Mouse (Mus musculus) spleen, adult 12 weeks (tissue): ENCODE measurements around the gene Bbs1.
A peak's percentile ranks its signal among the peaks of the same experiment; 100 is the strongest.
"Not testable (repeated sequence)": the region's sequence is repeated elsewhere in the genome, so short reads cannot be mapped to it uniquely, and the experiment has no call there.

Source experiments
- DNase-seq: peaks from one replicate; pipeline ENCODE4 v3.0.0; 2022; ENCODE audit warnings: low spot score

Bbs1 gene

DNA sequence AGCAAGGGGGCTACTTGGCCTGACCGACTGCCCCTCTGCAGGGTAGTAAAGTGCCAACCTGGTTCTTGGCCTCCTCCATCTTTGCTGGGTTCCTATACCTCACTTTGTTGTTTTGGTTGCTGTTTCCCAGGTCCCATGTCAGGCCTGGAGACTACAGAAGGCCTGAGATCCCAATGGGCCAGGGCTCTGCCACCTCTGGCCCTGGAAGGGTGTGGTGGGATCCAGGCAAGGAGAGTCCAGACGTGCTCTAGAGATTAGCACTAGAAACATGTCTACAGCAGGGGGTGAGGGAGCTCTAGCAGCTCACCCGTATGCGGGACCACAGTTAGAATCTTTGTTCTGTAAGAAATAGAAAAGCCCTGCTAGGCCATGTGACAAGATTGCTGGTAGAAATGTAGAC, 22.5 kb downstream of the Bbs1 start:
- no peak for DNase-seq

DNA sequence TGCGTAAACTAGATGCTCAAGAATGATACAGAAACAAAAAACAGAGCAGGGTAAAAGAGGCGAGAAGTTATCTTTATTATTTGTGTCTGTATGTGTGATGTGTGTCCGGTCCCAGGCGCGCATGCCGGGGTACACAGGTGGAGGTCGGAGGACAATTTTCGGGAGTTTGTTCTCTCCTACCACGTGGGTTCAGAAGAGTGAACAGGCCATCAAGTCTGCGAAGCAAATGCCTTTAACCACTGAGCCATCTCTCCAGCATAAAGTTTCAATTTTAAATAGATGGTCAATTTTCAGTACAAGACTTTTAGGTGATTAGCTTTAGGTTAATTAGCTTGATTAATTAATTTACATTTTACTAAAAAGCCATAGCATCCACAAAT, 27.1 kb downstream of the Bbs1 start:
- no peak for DNase-seq

DNA sequence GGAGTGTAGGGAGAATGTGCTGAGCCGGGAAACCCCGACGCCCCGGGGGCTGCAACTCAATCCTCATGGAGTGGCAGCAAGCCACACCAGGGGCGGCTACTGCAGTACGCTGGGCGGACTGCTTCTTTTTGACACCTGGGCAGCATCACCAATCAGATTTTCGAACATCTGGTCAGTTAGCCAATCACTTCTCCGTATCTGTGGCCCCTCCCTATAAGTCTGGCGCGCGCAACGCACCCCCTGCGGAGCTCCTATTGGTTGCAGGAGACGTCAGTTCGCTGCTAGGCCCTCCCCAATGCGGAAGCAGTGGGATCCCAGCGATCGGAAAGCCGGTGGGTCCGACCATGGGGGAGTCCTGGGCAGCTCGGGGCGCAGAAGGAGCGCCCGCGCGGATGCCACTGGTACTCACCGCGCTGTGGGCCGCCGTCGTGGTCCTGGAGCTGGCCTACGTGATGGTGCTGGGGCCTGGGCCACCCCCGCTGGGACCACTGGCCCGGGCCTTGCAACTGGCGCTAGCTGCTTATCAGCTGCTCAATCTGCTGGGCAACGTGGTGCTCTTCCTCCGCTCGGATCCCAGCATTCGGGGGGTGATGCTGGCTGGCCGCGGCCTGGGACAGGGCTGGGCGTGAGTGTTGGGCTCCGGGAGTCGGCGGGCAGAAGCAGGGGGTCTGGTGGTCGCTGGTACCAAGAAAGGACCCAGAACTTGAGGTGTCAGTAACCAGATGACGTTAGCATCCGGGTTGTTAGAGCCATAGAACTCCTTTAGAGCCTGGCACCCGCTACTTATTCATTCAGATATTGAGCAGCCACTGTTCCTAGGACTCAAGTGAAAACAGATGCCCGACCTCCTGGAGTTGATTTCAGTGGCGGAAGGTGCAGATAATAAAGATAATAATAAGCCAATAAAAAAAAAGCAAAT, 27.8 kb downstream of the Bbs1 start, which contains the start of gene Zdhhc24:
Zdhhc24 (plus strand) TSS at position 264 of the 919 bp plus-strand sequence.
- peak; percentile 96 for DNase-seq

DNA sequence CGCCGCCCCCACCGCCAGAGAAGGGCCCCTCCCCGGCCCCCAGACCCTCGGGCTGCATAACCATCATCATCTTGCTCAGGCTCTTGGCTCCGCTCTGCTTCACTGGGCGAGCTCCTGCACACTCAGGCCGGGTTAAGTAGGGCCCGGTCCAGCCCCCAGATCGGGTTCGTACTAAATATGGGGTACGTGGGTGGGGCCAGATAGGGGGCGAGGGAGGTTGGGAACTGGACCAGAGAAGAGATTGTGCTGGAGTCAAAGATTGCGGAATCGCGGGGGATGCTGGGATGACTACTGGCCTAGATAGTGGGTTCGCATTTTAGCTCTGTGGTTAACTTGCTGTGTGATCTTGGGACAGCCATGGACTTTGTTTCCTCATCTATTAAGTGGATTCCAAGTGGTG, 28.6 kb downstream of the Bbs1 start, which contains the start of gene Actn3:
Actn3 (minus strand) TSS at position 125 of the 400 bp plus-strand sequence.
- no peak for DNase-seq

DNA sequence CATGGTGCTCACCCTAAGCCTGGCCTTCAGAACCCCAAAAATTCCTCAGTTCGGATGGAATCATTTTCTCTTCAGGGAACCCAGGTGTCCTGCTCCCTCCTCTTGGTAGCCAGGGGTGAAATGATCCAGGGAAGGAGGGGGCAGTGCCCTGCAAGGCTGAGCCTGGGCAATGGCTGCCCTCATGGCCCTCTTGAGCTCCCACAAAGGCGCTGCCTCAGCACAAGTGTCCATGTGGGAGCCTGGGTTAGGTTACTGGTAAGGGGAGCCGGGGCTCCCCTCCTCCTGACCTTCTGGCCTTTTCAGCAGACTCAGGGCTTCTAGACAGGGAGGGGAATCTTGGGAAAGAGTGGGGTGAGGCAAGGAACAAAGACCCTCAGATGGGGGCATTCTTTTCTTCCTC, 29.7 kb downstream of the Bbs1 start:
- no peak for DNase-seq

DNA sequence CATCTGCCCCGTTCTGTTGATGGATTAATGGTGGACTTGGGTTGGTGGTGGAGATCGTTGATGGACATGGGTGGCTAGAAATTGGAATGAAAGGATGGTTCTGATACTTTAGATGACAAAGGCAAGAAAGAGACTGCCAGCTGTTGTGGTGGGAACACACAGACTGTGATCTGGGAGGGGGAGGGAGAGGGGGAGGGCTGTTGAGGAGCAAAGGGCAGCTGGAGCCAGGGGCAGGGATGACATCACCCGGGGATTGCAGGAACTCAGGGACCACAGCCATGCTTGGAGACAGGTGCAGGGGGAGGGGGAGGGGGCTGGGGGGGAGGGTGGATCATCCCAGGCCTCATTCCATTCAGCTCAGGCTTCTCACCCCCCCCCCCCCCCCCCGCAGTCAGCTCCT, 30.2 kb downstream of the Bbs1 start:
- no peak for DNase-seq

DNA sequence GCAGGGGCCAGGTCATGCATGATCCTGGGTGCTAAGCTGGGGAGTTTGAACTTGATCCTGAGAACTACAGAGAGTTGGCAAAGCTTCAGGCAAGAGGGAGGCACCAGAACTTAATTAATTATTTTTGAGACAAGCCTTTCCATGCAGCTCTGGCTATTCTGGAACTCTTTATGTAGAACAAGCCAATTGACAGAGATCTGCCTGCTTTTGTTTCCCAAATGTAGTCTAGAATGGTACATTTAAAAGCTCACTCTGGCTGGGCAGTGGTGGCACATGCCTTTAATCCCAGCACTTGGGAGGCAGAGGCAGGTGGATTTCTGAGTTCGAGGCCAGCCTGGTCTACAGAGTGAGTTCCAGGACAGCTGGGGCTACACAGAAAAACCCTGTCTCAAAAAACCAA, 31.8 kb downstream of the Bbs1 start:
- not testable (repeated sequence) for DNase-seq

DNA sequence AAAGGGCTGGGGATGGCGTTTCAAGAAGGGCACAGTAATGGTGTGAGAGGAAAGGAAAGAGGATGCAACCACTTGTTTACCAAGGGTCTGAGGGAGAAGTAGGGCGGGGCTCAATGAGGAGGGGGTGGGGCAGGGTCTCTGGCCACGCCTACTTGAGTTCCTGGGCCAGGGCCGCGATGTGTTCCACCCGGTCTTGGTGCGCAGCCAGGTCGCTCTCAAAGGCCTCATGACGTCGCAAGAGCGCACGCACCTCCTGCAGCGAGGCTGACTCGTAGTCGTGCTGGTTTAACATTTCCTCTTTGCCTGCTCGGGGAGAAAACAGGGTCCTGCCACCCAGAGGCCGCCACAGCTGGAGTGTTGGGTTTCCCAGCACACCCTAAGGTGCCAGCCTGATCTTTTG, 41.3 kb downstream of the Bbs1 start:
- DNase-seq, result no peak

DNA sequence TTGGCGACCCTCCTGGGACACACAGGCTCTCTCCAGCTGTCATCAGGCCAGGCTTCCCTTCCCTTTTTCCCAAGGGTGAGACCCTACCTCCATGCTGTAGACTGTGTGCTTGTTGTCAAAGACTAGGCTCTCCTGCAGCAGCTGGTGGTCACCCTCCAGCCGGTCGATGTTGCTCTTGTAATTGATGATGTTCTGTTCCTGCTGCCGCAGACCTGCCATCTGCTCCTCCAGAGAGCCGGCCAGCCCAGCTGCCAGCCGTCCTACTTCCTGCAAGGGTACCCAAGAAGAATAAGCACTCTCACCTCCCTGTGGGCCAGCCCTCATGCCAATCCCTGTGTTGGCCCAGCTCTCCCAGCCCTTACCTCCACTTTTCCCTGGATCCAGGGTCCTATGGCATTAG, 43.4 kb downstream of the Bbs1 start:
- no peak for DNase-seq

DNA sequence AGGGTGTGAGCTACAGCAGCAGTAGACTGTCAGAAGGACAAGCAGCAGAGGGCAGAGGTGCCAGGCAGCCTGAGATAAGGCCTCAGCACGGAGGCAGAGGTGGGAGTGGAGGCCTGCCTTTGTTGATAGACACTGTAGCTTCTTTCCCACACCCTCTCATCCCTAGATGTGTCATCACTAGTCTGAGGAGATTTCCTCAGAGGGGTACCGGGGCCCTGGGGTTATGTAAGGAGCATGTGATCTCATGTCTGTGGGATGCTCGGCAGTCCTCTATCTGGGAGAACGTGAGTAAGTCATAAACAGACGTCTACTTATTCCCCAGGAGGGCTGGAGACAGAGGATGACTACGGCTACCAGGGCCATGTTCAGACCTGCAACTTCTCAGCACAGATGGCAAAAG, 47.3 kb downstream of the Bbs1 start:
- DNase-seq, result peak; percentile 62

DNA sequence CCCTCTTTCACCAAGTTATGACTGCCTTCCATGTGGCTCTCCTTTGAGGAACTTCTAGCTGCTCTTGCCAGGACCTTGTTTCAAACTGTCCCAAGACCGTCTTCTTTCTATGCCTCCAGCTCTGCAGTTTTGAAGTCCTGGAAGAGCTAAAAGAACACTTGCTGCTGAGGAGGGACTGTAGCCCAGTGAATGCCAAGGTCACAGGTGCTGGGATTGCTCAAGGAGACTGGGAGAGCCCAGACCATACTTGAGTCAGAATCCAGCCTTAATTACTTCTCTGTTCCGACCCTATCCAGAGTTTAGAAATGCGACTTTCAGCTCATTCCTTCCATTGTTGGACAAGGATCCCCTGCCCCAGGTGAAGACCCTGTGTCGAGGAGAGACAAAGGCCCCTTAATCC, 50.5 kb downstream of the Bbs1 start:
- no peak for DNase-seq

DNA sequence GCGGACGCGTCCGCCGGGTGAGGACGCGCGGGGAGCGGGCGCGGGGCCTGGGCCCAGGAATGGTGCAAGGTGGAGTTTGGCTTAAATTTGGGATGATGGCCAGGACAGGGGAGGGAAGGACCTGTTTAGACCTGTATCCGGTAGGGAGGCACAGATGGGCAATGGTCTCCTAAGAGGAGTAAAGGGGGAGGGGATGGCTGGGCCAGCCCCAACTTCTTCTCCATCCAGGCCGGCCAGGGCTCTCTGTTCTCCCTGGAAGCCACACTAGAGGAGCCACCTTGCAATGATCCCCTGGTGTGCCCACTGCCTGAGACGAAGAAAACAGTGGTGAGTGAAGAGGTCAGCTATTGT, 51.0 kb downstream of the Bbs1 start:
- DNase-seq, result no peak

DNA sequence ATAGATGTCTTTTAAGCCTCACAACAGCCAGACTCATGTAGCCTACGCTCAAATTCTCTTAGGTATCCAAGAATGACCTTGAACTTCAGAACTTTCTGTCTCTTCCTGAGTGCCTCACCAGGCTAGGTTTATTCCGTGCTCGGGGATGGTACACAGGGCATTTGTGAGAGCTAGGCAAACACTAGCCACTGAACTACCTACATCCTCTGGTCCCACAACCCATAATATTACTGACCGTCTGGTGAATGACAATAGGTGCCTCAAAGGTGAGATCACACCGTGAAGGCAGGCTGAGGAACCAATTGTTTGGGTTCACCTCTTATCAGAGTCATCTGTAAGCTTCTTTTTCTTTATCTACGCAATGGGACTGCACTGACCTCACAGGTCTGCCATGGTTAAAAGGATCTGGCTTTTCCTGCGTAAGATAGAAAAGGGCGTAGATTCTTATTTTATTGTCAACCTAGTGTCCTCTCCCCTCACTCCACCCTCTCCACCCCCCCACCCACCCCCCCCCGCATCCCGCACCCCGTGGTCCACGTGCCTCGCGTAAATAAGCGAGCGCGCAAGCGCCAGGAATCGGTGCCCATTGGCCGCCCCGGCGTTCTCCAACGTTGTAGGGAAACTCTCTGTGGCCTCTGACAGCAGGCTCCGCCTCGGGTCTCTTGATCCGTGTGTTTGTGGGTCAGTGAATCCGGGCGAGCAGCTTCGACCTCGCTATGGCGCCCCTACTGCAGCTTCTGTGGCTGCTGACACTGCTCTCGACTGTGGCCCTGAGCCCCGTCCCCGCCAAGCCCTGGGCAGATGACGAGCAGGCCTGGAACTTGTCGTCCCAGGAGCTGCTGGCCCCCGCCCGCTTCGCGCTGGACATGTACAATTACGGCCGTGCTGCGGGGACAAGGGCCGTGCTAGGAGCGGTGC, 51.6 kb downstream of the Bbs1 start, which contains the start of gene Ctsf:
Ctsf (plus strand) TSS at position 579 of the 918 bp plus-strand sequence.
- peak; percentile 37 for DNase-seq

DNA sequence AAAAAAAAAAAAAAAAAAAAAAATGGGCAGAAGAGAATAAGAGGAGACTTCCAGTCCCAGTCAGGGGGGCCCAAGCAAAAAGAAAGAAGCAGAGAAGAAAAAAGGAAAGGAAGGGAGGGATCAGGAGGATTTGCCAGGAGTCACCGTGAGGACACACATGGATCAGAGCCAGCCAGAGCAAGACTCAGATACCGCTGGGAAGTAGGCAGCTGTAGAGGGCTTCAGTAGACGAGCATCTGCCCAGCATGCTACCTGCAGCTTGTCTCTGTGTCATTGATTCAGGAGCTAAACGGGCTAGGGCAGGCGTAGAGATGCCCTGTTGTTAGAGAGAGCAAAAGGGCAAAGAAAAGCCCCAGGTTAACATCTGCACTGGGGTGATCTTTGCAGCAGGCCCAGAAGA, 56.1 kb downstream of the Bbs1 start:
- no peak for DNase-seq

DNA sequence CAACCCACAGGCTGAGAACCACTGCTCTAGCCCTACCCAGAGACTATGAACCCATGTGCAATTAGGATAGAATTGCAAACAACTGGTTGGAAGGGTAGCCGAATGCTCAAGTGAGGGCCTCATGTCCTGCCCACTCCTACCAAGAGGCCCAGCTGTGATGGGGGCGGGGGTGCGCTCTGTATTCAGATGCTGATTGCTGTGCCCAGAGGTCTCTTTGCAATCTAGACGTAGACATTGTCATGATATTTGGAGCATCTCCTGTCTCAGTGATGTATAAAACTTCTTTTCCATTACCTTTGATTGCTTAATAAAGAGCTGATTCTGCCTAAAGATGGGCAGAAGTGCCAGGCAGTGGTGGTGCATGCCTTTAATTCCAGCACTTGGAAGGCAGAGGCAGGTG, 56.6 kb downstream of the Bbs1 start:
- DNase-seq, result no peak

DNA sequence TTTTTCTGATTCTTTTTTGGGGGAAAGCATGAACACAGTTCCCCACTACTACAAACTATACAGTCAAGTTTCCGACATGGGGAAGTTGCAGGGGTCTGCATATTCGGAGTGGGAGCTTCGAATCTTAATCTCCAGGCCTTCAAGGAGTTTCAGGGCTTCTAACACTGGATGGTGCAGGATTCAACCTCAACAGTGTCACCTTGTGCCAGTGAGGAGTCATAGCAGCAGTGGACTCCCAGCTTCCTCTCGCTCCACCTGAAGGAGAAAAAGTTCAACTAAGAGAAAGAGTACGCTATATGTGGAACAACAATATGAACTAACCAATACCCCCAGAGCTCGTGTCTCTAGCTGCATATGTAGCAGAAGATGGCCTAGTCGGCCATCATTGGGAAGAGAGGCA, 58.9 kb downstream of the Bbs1 start:
- DNase-seq, result no peak

DNA sequence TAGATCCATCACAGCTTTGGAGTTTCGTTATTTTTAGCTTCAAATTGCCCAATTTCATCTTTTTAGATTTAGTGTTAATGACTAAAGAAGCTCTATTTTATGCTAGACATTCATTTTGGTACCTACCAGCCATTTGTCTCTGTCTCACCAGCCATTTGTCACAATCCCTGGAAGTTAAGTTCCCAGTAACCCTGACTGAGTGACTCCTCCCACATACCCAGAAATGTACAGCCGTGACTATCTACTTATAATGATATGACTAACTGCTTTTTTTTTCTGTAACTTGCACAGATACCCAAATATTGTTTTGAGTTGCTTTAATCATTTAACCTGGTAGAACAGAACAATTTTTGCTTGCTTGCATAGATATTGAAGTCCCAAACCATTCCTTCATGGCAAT, 60.6 kb downstream of the Bbs1 start:
- DNase-seq, result no peak

DNA sequence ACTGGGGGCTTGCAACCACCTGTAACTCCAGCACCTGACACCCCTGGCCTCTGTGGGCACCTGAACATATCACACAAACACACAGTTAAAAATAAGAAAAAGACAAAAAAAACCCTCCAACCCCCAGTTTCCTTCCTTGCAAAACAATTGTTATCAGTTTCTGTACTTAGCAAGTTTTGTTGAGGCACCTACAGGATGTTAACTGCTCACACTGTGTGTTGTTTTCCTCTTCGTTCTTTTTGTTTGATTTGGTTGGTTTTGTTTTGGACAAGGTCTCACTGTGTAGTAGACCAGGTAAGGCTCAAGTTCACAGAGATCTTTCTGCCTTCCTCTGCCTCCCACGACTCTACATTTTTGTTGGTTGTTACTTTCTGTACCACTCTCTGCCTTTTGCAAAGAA, 63.8 kb downstream of the Bbs1 start:
- no peak for DNase-seq

DNA sequence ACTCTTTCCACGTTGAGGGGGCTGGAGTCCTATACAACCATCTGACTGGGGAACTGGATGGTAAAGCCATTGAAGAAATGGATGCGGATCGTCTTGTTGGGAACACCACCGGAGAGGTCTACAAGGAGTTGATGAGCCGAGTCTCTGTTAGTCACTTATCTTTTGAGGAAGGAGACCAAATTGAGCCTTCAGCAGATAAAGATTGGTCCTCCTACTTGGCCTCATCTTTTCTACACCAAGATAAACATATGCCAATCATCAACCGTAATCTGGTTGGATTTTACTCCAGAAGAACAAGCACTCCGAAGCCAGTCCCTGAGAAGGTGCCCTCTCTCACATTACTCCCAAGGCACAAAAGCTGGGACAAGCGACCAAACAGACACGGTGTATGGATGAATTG, 65.6 kb downstream of the Bbs1 start:
- no peak for DNase-seq

DNA sequence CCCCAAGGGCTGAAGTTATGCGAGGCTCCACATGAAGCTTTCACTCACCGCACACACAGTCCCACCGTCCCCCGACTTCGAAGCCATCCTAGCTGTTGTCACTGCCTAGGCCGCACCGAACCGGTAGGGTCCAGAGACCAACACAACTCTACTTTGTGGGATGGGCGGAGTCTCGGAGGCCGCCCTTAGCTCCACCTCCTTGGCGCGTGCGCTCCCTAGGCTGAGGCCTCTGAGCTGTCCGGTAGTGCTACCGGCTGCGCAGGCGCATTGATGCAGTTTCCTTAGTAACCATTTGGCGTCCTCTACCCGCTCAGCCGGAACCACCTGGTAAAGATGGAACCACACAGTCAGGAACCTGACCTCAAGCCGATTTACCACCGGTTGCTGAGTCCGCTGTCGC, 67.3 kb downstream of the Bbs1 start, which contains the start of the genes Ccs and Ccdc87:
Ccs (minus strand) TSS at position 184 of the 400 bp plus-strand sequence.
Ccdc87 (plus strand) TSS at position 218 of the 400 bp plus-strand sequence.
- DNase-seq, result peak; percentile 93

DNA sequence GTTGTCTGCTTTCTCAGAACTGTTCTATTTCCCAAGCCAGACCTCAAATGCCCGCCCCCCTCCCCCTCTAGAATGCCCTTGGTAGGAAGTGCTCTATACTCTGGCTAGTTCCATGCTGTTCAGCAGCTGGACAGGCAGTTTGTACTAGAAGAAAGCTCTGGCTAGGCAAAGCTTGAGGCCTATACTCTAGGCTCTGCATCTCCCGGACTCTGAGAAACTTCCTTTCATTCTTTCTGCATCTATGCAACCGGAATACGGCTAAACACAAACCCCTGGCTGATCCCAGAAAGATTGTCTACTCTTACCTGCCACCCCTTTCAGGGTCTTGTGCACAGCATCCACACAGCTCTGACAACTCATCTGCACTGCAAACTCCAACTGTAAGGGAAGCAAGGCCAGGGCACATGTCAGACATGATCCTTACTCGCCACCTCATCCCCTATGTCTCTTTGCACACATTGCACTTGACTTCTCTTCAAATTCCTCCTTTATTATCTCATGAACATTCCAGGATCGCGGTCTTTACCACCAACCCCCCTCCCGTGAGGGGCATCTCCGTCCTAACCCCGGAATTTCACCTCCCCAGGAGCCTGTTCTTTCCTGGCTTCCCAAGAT, 67.8 kb downstream of the Bbs1 start:
- DNase-seq, result no peak

DNA sequence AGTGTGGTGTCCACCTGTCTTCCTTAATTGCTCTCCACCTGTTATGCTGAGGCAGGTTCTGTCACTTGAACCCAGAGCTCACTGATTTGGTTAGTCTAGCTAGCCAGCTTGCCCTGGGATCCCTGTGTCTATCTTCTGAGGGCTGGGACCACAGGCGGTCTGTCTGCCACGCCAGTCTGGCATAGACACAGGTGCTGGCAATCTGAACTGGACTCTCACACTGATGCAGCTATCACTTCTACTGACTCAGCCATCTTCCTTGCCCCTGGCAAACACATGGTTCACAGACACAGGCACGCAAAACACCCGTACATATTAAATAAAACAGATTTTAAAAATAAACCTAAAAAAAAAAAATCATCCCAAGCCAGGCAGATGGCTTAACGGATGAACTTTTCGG, 69.4 kb downstream of the Bbs1 start:
- DNase-seq, result no peak
